Mouse (Mus musculus): ENCODE results near the gene Gart.
"Not testable (repeated sequence)": the region's sequence is repeated elsewhere in the genome, so short reads cannot be mapped to it uniquely, and the experiment has no call there.

Gart gene

GRCm38 (mm10) chr16:91647461-91648219, 888 bp upstream of the Gart start, which contains the start of gene Son:
TSS of gene Son (plus strand) at chr16:91647506.
- peak; percentile 97 for DNase-seq

GRCm38 (mm10) chr16:91645995-91646602, 653 bp downstream of the Gart start:
- peak; percentile 47 for DNase-seq

- not testable (repeated sequence) for DNase-seq
Measured at GRCm38 (mm10) chr16:91645420-91645819, 1.3 kb downstream of the Gart start.

DNA sequence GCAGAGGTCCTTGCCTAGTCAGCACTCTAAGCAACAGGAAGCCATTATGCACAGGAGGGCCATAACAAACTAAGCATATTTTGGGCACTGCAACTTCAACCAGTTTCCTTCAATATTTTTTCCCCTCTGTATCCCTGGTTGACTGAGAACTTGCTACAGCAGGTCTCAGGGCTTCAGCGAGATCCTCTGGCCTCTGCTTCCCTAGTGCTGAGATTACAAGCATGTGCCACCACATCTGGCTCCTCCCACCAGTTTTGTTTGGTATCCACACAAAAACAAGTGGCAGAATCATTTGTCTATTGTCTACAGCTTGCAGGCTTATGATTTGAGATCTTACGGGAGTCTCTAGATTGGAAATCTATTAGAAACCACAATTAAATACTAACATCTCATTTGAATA, 1.9 kb downstream of the Gart start:
- DNase-seq = no peak

- no peak for DNase-seq
Measured at GRCm38 (mm10) chr16:91640171-91640570, 6.6 kb downstream of the Gart start.

DNA sequence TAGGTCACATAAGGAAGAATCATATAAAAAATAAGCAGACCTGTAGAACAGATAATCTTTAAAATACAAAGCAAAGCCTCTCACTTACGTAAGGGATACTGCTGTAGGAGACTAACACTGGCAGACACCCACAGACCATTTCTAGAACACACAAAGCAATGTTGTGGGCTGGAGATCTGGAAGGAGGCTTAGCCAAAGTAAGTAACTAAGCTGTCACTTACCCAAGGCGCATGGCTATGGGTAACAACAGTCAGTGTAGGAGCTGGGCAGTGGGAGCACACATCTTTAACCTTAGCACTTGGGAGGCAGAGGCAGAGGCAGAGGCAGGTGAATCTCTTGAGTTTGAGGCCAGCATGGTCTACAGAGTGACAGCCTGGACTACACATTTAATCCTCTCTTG, 7.1 kb downstream of the Gart start:
- no peak for DNase-seq

DNA sequence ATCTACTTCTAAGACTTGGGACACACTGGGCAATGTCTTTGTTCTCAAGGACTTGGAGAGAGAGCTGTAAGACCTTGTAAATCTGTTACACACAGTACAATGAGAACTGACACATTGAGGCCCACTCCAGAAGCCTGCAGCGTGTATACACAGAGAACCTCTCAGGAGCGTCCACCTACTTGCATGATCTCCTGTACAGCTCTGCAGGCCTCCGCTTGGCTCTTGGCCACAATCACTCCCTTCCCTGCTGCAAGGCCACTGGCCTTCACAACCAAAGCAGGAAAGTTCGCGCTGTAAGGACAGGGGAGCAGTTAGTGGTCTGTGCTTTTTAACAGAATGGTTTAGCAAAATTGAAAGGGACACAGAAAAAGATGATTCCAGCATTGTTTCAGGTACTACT, 7.6 kb downstream of the Gart start:
- DNase-seq = no peak

DNA sequence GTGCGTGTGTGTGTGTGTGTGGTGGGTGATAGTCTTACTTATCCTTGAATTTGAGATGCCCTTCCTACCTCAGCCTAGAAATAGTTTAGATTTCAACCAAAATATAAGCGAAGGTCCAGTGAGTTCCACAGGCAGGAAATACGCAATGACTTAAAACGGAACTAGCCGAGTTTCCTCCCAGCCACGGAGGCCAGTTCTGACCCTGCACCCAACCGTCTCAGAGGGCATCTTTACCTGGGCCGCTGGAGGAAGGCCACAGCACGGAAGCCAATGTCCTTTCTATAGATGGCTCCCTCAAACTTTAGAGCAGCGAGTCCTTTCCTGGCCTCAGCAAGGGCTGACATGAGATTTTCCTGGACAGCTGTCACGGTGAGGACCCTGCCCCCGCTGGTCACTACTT, 13.1 kb downstream of the Gart start:
- no peak for DNase-seq

- no peak for DNase-seq
Measured at GRCm38 (mm10) chr16:91632940-91633339, 13.8 kb downstream of the Gart start.

GRCm38 (mm10) chr16:91632439-91632838, 14.3 kb downstream of the Gart start:
- DNase-seq = no peak

DNA sequence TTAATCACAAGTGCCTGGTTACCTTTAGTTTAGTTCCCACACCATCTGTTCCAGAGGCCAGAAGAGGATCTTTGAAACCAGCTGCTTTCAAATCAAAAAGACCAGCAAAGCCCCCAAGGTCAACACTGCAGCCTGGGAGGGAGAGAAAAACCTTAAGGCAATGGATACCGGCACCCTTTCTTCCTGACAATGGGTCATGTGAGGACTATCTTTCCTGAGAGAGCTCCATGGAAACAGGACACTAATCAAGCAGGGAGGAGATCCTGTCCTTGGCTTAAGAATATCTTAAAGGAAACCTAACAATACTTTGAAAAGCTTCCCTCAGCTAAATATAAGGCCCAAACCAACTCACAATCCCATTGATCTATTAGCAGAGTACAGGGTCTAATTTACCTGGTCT, 16.2 kb downstream of the Gart start:
- no peak for DNase-seq

GRCm38 (mm10) chr16:91629749-91630148, 17.0 kb downstream of the Gart start:
- no peak for DNase-seq

DNA sequence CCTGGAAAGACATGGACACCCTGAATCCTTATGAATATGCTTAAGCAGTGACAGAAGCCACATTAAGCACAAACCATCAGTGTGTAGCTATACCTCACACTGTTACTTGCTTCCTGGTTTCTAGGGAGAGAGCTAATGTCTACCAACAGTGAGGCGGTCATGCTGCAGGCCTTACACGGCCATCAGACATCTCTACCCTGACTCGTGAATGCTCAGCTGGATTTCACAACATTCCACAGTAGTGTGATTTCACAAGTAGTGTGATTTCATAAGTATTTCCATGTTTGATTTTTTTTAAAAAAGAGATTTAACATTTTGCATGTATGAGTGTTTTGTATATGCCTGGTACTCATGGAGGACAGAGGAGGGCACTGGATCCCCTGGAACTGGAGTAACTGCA, 18.1 kb downstream of the Gart start:
- no peak for DNase-seq

- DNase-seq = no peak
Measured at GRCm38 (mm10) chr16:91627831-91628230, 18.9 kb downstream of the Gart start.

DNA sequence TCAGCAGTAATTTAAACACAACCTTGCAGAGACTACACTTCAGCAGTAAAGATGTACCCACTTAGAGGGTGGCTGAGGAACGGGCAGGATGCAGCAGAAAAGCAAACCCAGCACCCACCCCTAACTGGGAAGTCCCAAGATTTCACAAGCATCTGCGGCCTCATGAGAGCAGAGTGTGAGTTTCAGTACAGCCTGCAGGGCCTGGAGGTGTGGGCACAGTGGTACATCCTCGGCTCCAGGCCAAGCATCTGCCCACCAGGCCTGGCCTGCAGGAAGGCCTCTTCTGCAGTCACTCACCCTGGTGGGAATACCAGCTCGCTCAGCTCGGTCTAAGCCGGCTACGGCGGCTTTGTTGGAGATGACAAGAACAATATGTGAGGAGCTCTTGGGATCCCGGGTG, 23.7 kb downstream of the Gart start:
- no peak for DNase-seq

DNA sequence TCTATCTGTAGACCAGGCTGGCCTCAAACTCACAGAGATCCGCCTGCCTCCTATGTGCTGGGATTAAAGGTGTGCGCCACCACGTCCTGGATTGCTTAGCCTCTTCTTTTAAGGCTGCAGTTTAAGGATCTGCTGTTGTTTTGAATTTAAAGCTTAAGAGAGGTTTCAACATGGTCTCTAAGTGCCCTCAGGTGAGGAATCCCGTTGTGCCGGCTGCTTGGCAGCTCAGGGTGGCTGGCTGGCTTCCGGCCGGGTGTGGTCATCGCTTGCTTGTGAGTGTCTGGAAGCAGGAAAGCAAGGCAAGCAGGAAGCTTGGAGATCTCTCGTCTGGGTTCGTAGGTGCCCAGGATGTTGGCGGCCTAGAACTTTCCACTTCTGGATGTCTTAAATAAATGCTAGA, 25.8 kb downstream of the Gart start:
- no peak for DNase-seq

- DNase-seq = no peak
Measured at GRCm38 (mm10) chr16:91620185-91620584, 26.6 kb downstream of the Gart start.

DNA sequence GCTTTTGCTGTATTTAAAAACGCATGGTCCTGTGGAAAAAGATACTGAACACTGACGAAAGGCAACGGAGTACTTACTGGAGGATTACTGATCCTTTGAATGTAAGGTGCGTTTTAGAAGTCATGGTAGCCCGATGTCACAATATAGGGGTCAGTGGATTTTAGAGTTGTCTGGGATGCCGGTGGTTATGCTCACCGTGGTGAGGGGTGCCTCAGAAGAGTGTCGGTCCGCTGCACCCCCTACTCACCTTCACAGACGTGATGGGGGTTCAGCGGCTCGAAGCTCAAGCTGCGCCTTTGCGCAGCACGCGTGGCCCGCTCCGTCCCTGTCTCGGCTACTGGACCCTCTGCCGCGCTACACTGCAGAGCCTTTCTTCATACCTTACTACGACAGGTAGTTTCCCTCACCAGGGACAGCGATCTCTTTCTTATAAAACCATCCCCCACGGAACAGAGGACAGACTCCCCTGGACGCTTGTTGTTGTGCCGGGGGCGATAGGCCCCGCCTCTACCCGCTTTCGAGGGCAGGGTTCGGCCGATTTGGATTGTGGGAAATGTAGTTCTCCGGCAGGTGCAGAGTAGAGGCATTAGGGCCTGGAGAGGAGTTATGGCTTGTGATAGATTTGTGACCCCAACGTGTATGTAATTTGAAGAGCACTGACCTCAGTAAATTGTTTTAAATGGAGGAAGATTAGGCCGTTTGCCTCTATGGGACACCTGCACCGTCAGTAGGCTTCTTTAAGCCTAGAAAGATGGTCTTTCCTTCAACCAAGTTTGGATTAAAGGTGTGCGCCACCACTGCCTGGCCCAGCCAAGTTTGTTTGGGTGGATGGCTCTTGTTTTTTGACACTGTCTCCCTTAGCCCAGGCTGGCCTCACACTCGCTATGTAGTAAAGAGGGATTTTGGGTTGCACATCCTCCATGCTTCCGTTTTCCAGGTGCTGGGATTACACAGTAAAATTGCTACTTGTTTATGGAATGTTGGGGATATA, 27.9 kb downstream of the Gart start, which contains the start of gene Dnajc28:
Dnajc28 (minus strand) TSS at position 516 of the 991 bp plus-strand sequence.
- DNase-seq = peak; percentile 83

DNA sequence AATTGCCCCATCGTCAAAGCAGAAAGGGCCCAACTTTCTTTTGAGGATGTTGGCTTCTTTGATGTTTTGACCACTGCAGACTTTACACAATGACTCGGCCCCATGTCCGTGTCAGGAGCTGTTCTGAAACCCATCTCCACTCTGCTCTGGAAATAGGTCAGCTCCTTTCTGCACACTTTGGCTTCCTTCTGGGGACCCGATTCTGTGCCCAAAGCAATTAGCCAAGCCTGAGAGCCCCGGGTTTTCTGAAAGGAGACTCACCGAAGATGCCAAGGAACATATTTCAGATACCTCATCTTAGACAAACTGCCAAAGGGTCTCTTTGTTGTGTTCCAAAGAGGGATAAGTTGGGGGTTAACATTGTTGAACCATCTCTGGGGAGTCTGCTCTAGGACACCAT, 32.2 kb downstream of the Gart start:
- DNase-seq = no peak

GRCm38 (mm10) chr16:91612525-91612924, 34.2 kb downstream of the Gart start:
- no peak for DNase-seq

- no peak for DNase-seq
Measured at GRCm38 (mm10) chr16:91611248-91611647, 35.5 kb downstream of the Gart start.

- DNase-seq = no peak
Measured at GRCm38 (mm10) chr16:91609501-91610245, 37.1 kb downstream of the Gart start.

DNA sequence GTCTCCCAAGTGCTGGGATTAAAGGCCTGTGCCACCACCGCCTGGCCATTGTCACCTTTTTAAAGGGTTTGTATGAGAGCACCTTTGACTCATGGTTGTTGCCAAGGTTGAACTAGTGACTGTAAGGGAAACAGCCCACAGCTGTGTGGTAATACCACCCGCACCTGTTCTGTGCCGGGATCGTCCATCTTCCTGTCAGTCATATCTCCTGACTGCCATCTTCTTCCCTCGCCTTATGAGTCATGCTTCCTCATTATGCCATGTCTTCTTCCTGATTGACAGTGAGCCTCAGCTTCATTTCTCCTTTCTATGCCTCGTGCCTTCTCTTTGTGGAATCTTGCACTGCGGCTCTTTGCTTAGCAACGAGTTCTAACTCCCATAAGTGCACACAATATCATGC, 39.8 kb downstream of the Gart start:
- no peak for DNase-seq

All from liver (tissue).